Mouse (Mus musculus) midbrain, embryonic 11.5 days (tissue): Measurements from ENCODE around the gene Tm2d3. TPM values are rescaled to one million over a fixed set of nuclear protein-coding genes. Genes with fewer than 3 reads are reported as not detected.

ENCODE experiments used
- ATAC-seq: fragments of 200-750 bp; cut with Nextera tagmentation; 2 replicates; pipeline ENCODE4 v1.8.0; 2017; ENCODE audit warnings: moderate TSS enrichment, moderate library complexity; ENCODE audit not compliant: low FRiP score
- DNase-seq: peaks from one replicate; pipeline ENCODE4 v3.0.0; 2015; ENCODE audit warnings: low spot score; ENCODE audit errors: missing footprints
- H3K27ac ChIP-seq: fragments of 300-500 bp; sonication (generic); 2 replicates; pipeline ENCODE4 v1.5.1; 2014; ENCODE audit warnings: low read depth, low read length
- H3K27me3 ChIP-seq: fragments of 300-500 bp; sonication (generic); 2 replicates; pipeline ENCODE4 v1.6.1; 2014; ENCODE audit warnings: mild to moderate bottlenecking, low read length, moderate library complexity, mixed read lengths; ENCODE audit not compliant: control insufficient read depth, insufficient read depth
- H3K36me3 ChIP-seq: fragments of 300-500 bp; sonication (generic); 2 replicates; pipeline ENCODE4 v1.6.1; 2014; ENCODE audit warnings: mild to moderate bottlenecking, low read length, moderate library complexity, mixed read lengths; ENCODE audit not compliant: control insufficient read depth, insufficient read depth
- H3K4me1 ChIP-seq: fragments of 300-500 bp; sonication (generic); 2 replicates; pipeline ENCODE4 v1.6.1; 2014; ENCODE audit warnings: low read length; ENCODE audit not compliant: control insufficient read depth, insufficient read depth
- H3K4me2 ChIP-seq: fragments of 300-500 bp; sonication (generic); 2 replicates; pipeline ENCODE4 v1.6.1; 2014; ENCODE audit warnings: mild to moderate bottlenecking, moderate library complexity
- H3K4me3 ChIP-seq: fragments of 300-500 bp; sonication (generic); 2 replicates; pipeline ENCODE4 v1.5.1; 2014; ENCODE audit warnings: low read depth, low read length
- H3K9ac ChIP-seq: fragments of 300-500 bp; sonication (generic); 2 replicates; pipeline ENCODE4 v1.6.1; 2014; ENCODE audit warnings: low read length
- H3K9me3 ChIP-seq: fragments of 300-500 bp; sonication (generic); 2 replicates; pipeline ENCODE4 v1.6.1; 2016; ENCODE audit warnings: low read length; ENCODE audit not compliant: control insufficient read depth
- WGBS: fragments of 180-500 bp; shearing (Covaris S2); extraction: QIAGEN DNeasy Blood & Tissue Kit; methylation state at CpG from one replicate; pipeline ENCODE4 v1.1.7; 2014; 5-methylcytosine and 5-hydroxymethylcytosine counted together
- polyA plus RNA-seq: library from polyadenylated mRNA; unstranded; fragments of >200 nt; fragmentation: Nextera tagmentation; extraction: Ambion mirVana; gene quantifications from 2 replicates; pipeline ENCODE4 v1.2.1, GENCODE M21; 2014

Gene Tm2d3
- polyA plus RNA-seq, 1 experiment from 2014 or later: 68.8 TPM

DNA sequence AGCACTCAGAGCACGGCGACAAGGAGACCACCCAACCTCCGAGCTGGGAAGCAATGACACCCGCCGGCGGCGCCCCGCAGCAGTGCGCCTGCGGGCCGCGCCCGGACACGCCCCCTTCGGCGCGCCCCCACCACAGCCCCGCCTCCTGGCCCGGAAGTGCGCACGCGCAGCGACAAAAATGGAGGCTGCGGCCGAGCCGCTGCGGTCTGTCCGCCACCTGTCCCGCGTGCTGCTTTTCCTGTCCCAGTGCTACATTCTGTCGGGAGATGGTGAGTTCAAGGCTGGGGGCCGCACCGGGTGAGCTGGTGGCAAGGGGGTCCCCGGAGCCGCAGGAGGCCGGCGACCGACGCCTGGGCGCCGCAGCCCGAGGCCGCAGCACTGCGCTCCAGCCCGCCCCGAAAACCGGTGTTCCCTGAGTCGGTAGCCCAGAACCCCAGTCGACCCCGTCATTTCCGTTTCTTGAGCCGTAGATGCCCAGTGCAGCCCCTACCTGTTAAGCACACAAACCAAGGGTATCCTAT lies 2.4 kb downstream of the Tm2d3 start:
- Histone ChIP-seq H3K27ac (peak overlapping the region; percentile 52; the same call in 1 of the 2 replicates), H3K4me2 (peak overlapping the region; percentile 74), H3K4me1 (peaks cover 10% of the 10 kb centered on the region), H3K27me3 (no peaks in the 10 kb centered on the region), H3K9me3 (no peaks in the 10 kb centered on the region), H3K4me3 (peak overlapping the region; percentile 86), H3K36me3 (peaks cover 4% of the 10 kb centered on the region; the same call in 1 of the 2 replicates), H3K9ac (peak overlapping the region; percentile 87)
- WGBS: under 1% methylated on average over 51 of the region's 52 CpGs
- peak; percentile 99 for DNase-seq
- ATAC-seq: peak; percentile 98

- no peak for ATAC-seq
- Histone ChIP-seq H3K9ac (no peak overlapping the region), H3K27me3 (no peaks in the 10 kb centered on the region), H3K4me2 (no peak overlapping the region), H3K4me1 (peaks cover 10% of the 10 kb centered on the region), H3K36me3 (peaks cover 15% of the 10 kb centered on the region; the same call in 1 of the 2 replicates), H3K9me3 (no peaks in the 10 kb centered on the region), H3K4me3 (no peak overlapping the region), H3K27ac (no peak overlapping the region)
- no peak for DNase-seq
- WGBS: 53% methylated on average over 2 of the region's 2 CpGs
These were observed 5.5 kb downstream of the Tm2d3 start for GRCm38 (mm10) chr7:65696450-65696849.

DNA sequence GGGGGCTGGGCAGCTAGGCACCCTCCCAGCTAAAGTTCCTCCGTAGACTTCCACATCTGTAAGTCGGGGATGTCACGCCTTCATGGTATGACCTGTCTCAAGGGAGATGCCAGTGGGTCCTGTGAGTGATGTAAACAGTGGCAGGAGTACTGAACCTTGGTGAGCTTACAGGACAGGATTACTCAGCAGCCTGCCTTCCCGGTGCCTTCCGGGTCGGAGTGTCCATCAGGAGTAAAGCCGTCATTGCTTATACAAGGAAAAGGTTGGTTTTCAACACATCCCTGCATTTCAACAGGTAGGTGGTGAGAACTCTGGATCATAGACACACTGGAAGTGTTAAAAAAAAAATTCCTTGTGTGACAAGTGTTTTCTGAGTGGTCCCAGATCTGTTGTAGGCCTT lies 11.1 kb downstream of the Tm2d3 start:
- DNase-seq (no peak), ATAC-seq (no peak)
- Histone ChIP-seq H3K27ac (no peak overlapping the region), H3K4me3 (no peak overlapping the region), H3K9me3 (no peaks in the 10 kb centered on the region), H3K36me3 (peaks cover 15% of the 10 kb centered on the region; the same call in 1 of the 2 replicates), H3K4me2 (no peak overlapping the region), H3K4me1 (no peaks in the 10 kb centered on the region), H3K27me3 (no peaks in the 10 kb centered on the region), H3K9ac (no peak overlapping the region)
- WGBS: 92% methylated on average over 7 of the region's 7 CpGs

DNA sequence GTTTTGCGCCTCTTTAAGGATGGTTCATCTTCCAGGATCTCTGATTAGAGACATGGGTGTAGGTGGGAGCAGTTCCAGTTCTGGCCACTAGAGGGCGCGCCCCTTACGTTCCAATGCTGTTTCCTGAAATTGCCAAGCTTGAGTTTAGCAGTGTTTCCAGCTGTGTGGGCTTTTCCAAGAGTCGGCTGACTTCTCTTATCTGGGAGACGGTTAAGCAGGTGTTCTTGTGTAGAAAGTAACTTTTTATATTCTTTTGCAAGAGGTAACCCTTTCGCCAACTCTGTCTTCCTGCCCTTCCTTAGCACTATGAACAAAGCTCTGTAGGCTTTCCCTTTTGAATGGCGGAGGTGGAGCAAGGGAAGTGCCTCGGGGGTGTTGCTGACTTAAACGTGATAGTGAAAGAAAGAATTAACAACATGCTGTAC lies 13.9 kb downstream of the Tm2d3 start:
- Histone ChIP-seq H3K4me3 (no peak overlapping the region), H3K9ac (no peak overlapping the region), H3K9me3 (no peaks in the 10 kb centered on the region), H3K27me3 (no peaks in the 10 kb centered on the region), H3K4me1 (no peaks in the 10 kb centered on the region), H3K27ac (no peak overlapping the region), H3K4me2 (peak overlapping the region; percentile 16; the same call in 1 of the 2 replicates), H3K36me3 (peaks cover 10% of the 10 kb centered on the region; the same call in 1 of the 2 replicates)
- peak; percentile 99 for DNase-seq
- WGBS: 21% methylated on average over 10 of the region's 10 CpGs
- ATAC-seq: peak; percentile 33; the same call in 1 of the 2 replicates

DNA sequence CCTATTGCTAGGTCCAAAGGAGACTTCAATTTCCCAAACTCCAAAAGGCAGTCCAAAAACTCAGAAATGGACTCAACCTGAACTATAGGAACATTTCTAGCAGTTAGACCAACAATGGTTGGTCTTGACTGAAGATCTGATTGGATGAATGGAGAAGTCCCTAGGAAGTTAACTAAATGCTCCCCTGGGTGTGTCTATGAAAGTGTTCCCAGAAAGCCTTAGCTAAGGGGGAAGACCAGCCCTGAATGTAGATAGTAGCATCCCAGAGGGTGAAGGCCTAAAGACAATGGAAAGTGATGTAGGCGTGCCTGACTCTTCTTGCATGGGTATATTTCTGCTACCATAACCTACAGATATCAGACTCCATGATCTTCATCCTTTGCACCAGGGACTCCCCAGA lies 17.5 kb downstream of the Tm2d3 start:
- DNase-seq (no peak), ATAC-seq (no peak)
- 82% methylated on average over 1 of the region's 1 CpGs for WGBS
- Histone ChIP-seq H3K27ac (no peak overlapping the region), H3K9me3 (no peaks in the 10 kb centered on the region), H3K36me3 (no peaks in the 10 kb centered on the region), H3K27me3 (no peaks in the 10 kb centered on the region), H3K4me1 (no peaks in the 10 kb centered on the region), H3K4me3 (no peak overlapping the region), H3K4me2 (no peak overlapping the region), H3K9ac (no peak overlapping the region)

- no peak overlapping the region for H3K27ac ChIP-seq
- H3K27me3 ChIP-seq: no peaks in the 10 kb centered on the region
- WGBS: 79% methylated on average over 3 of the region's 3 CpGs
These were observed 19.3 kb downstream of the Tm2d3 start for GRCm38 (mm10) chr7:65710301-65710700.

GRCm38 (mm10) chr7:65713782-65714181 lies 22.8 kb downstream of the Tm2d3 start:
- ATAC-seq (no peak), DNase-seq (no peak)
- no peak overlapping the region for H3K27ac ChIP-seq
- H3K4me1 ChIP-seq: no peaks in the 10 kb centered on the region
- no peak overlapping the region for H3K4me2 ChIP-seq
- no peaks in the 10 kb centered on the region for H3K27me3 ChIP-seq
- no peaks in the 10 kb centered on the region for H3K9me3 ChIP-seq
- no peak overlapping the region for H3K9ac ChIP-seq
- H3K36me3 ChIP-seq: no peaks in the 10 kb centered on the region
- 62% methylated on average over 5 of the region's 5 CpGs for WGBS
- no peak overlapping the region for H3K4me3 ChIP-seq

More at GRCm38 (mm10) chr7:65710301-65710700, 19.3 kb downstream of the Tm2d3 start:
- H3K4me3 ChIP-seq: no peak overlapping the region
- ATAC-seq (no peak), DNase-seq (no peak)
- H3K9ac ChIP-seq: no peak overlapping the region
- no peaks in the 10 kb centered on the region for H3K9me3 ChIP-seq
- H3K4me1 ChIP-seq: no peaks in the 10 kb centered on the region
- H3K4me2 ChIP-seq: no peak overlapping the region
- no peaks in the 10 kb centered on the region for H3K36me3 ChIP-seq

DNA sequence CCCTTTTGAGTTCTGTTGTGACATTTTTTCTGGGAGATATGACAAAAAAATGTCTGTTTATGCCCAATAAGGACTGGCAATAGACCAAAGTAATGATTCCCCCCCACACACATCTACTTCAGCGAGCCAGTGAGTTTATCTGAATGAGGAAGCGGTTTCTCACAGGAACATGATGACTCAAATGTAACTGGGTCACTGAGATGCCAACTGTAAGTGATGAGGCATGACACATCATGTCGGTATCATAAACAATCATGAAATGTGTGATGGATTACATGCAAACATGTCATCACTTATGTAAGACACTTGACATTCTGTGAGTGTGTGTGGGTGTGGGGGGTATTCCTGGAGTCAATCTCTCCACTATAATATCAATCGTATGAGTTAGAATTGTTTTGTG lies 23.3 kb downstream of the Tm2d3 start:
- no peaks in the 10 kb centered on the region for H3K27me3 ChIP-seq
- no peaks in the 10 kb centered on the region for H3K4me1 ChIP-seq
- H3K27ac ChIP-seq: no peak overlapping the region
- ATAC-seq: no peak
- no peaks in the 10 kb centered on the region for H3K36me3 ChIP-seq
- no peaks in the 10 kb centered on the region for H3K9me3 ChIP-seq
- 87% methylated on average over 4 of the region's 4 CpGs for WGBS
- H3K4me2 ChIP-seq: no peak overlapping the region
- no peak for DNase-seq
- H3K9ac ChIP-seq: no peak overlapping the region
- no peak overlapping the region for H3K4me3 ChIP-seq

DNA sequence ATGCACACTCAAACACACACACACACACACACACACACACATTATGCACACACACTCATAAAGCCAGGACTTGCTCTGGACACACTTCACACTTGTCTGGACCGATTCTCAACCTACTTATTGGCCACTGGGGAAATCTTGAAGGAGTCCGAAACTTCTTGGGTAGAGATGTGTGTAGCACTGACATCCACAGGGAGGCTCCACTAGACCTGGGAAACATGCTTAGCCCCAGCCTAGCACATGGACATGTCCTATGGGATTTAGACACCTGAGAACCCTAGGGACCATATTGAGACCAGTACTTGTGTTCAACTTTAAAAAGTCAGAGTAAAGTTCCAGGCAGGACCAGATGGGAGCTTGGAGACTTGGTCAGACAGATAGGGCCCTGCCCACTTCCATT lies 43.1 kb downstream of the Tm2d3 start:
- 83% methylated on average over 2 of the region's 2 CpGs for WGBS
- ATAC-seq (no peak), DNase-seq (no peak)

More for the DNA sequence above, 43.1 kb downstream of the Tm2d3 start:
- no peak overlapping the region for H3K9ac ChIP-seq
- H3K4me2 ChIP-seq: no peak overlapping the region
- H3K4me3 ChIP-seq: no peak overlapping the region
- H3K36me3 ChIP-seq: no peaks in the 10 kb centered on the region
- H3K27me3 ChIP-seq: no peaks in the 10 kb centered on the region
- no peaks in the 10 kb centered on the region for H3K9me3 ChIP-seq
- H3K4me1 ChIP-seq: no peaks in the 10 kb centered on the region
- no peak overlapping the region for H3K27ac ChIP-seq
